Mouse (Mus musculus) erythroblast, embryonic 14.5 days (primary cell): ENCODE measurements around the gene Crk. TPM values are rescaled to one million over a fixed set of nuclear protein-coding genes. Genes with fewer than 3 reads are reported as not detected.

ENCODE experiments used
- H3K27me3 ChIP-seq: 2 replicates; pipeline ENCODE4 v1.6.1; 2012; ENCODE audit warnings: inconsistent platforms; ENCODE audit not compliant: control insufficient read depth
- H3K36me3 ChIP-seq: 2 replicates; pipeline ENCODE4 v1.6.1; 2012; ENCODE audit warnings: mild to moderate bottlenecking, inconsistent platforms; ENCODE audit not compliant: control insufficient read depth
- H3K4me1 ChIP-seq: 2 replicates; pipeline ENCODE4 v1.6.1; 2012; ENCODE audit warnings: inconsistent platforms; ENCODE audit not compliant: control insufficient read depth
- H3K4me3 ChIP-seq: replicated peaks from 2 replicates; pipeline ENCODE3; 2012; ENCODE audit warnings: moderate library complexity, mild to moderate bottlenecking, inconsistent platforms
- H3K9me3 ChIP-seq: 2 replicates; pipeline ENCODE4 v1.6.1; 2012; ENCODE audit warnings: low read length, inconsistent platforms, mixed read lengths; ENCODE audit not compliant: control insufficient read depth
- GATA1 ChIP-seq: IDR thresholded peaks from 2 replicates; pipeline ENCODE4 v1.6.1; 2012; ENCODE audit warnings: low read length, inconsistent platforms, mixed read lengths
- TAL1 ChIP-seq: IDR thresholded peaks from 3 replicates; pipeline ENCODE4 v1.6.1; 2012; ENCODE audit warnings: low read length, inconsistent platforms, mixed read lengths
- polyA plus RNA-seq: library from polyadenylated mRNA; stranded (reverse); fragments of >175 nt; gene quantifications from 2 replicates; pipeline ENCODE4 v1.2.3, GENCODE M21; 2012

Gene Crk
- polyA plus RNA-seq, 1 experiment, result 6.6 TPM

DNA sequence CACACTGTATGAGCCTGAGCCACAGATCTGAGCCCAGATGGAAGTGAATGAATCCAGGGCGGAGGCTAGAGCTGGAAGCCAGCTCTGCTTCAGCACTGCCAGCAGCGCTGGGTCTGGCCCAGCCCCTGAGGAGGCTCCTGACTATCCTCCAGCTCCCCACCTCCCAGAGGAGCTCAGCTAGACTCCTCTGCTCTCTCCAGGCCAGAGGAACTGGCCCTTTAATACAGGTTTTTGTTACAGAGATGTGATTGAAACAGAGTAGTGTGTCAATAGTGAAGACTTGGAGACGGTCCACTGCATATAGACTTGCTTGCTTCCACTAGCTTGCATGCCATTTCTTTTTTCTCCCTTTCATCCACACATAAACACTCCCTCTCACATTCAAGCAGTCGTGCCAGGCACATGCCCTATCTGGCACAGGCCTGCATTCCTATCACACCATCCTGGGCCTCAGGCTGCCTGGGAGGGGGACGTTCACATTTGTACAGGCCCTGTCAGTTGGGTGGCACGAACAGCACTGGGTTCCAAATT is 31.3 kb upstream of the Crk start:
- Histone ChIP-seq H3K4me3 (no peak overlapping the region), H3K4me1 (peaks cover 36% of the 10 kb centered on the region), H3K9me3 (no peaks in the 10 kb centered on the region), H3K36me3 (peaks cover 46% of the 10 kb centered on the region), H3K27me3 (no peaks in the 10 kb centered on the region)
- TF ChIP-seq GATA1 (no peak), TAL1 (no peak)

GRCm38 (mm10) chr11:75649155-75649561 is 29.9 kb upstream of the Crk start:
- no peak for TF ChIP-seq TAL1
- no peak for TF ChIP-seq GATA1
- Histone ChIP-seq H3K4me1 (peaks cover 49% of the 10 kb centered on the region), H3K36me3 (peaks cover 35% of the 10 kb centered on the region), H3K4me3 (no peak overlapping the region), H3K9me3 (no peaks in the 10 kb centered on the region), H3K27me3 (no peaks in the 10 kb centered on the region)

DNA sequence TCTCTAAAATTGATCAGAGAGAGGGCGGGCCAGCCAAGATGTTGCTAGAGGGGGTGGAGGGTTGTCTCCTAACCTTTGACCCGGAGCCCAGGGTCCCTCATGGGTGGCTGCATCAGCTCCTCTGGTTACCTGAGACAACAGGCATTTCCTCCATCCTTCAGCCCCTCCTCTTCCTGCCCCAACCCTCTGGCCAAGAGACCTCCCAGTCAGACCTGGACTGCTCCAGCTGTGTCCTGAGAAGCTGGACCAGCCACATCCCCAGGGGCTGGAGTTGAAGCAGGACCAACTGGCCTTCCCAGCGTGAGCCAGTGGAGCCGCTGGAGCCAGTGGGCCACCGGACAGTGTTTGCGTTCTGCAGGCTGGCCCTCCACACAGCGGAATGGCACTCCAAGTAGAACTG is 28.7 kb upstream of the Crk start, which contains the start of gene Myo1c:
Myo1c (plus strand) TSS at position 194 of the 400 bp plus-strand sequence.
- no peak for TF ChIP-seq TAL1
- TF ChIP-seq GATA1, result no peak
- H3K36me3 ChIP-seq, result peaks cover 27% of the 10 kb centered on the region
- H3K4me1 ChIP-seq, result peaks cover 61% of the 10 kb centered on the region

GRCm38 (mm10) chr11:75650958-75651425 is 28.1 kb upstream of the Crk start:
- Histone ChIP-seq H3K4me3 (peak overlapping the region; percentile 83), H3K9me3 (no peaks in the 10 kb centered on the region), H3K4me1 (peaks cover 68% of the 10 kb centered on the region), H3K36me3 (peaks cover 21% of the 10 kb centered on the region), H3K27me3 (no peaks in the 10 kb centered on the region)
- TF ChIP-seq GATA1 (no peak), TAL1 (no peak)

More for the DNA sequence above, 28.7 kb upstream of the Crk start, which contains the start of gene Myo1c:
- Histone ChIP-seq H3K9me3 (no peaks in the 10 kb centered on the region), H3K4me3 (peak within 1 kb of the TSS; percentile 83), H3K27me3 (no peaks in the 10 kb centered on the region)

DNA sequence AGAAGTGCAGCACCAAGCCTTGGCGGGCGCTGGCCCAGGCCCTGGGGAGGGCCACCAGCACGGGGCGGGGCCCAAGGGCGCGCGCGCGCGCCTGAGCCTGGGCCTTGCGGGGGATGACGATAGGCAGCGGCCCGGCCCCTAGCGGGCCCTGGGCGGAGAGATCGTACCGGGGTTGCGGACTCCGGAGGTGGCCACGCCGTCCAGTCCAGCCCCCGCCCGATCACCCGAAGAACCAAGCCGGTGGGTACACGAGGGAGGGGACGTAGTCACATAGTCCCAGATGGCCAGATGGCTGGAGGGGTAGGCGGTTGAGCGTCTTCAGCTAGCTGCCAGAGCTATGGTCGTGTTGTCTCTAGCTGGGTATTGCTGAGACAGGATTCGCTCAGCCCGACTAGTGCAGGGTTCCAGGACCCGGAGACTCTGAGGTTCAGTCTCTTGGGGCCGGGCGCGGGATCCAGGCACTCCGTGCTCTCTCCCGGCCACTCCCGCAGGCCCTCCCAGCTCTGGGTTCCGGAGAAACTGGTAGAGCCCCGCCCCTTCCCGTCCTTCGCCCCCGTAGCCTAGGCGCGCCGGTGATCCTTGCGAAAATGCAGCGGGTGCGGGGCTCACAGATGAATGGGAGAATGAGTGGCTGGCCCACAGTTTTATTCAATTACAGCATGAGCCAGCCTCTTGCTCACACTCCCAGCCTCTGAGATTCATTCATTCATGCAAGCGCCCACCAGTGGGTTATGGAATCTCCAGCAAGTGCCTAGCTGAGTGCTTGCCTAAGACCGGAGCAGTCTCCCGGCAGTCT is 27.4 kb upstream of the Crk start:
- Histone ChIP-seq H3K9me3 (no peaks in the 10 kb centered on the region), H3K36me3 (peaks cover 18% of the 10 kb centered on the region), H3K4me1 (peaks cover 74% of the 10 kb centered on the region), H3K27me3 (no peaks in the 10 kb centered on the region), H3K4me3 (peak overlapping the region; percentile 83)
- no peak for TF ChIP-seq TAL1
- TF ChIP-seq GATA1, result no peak

GRCm38 (mm10) chr11:75652222-75652941 is 26.7 kb upstream of the Crk start:
- H3K4me3 ChIP-seq, result peak overlapping the region; percentile 83
- peaks cover 15% of the 10 kb centered on the region for H3K36me3 ChIP-seq
- TF ChIP-seq GATA1 (no peak), TAL1 (no peak)
- H3K4me1 ChIP-seq, result peaks cover 82% of the 10 kb centered on the region
- H3K27me3 ChIP-seq, result no peaks in the 10 kb centered on the region
- H3K9me3 ChIP-seq, result no peaks in the 10 kb centered on the region

DNA sequence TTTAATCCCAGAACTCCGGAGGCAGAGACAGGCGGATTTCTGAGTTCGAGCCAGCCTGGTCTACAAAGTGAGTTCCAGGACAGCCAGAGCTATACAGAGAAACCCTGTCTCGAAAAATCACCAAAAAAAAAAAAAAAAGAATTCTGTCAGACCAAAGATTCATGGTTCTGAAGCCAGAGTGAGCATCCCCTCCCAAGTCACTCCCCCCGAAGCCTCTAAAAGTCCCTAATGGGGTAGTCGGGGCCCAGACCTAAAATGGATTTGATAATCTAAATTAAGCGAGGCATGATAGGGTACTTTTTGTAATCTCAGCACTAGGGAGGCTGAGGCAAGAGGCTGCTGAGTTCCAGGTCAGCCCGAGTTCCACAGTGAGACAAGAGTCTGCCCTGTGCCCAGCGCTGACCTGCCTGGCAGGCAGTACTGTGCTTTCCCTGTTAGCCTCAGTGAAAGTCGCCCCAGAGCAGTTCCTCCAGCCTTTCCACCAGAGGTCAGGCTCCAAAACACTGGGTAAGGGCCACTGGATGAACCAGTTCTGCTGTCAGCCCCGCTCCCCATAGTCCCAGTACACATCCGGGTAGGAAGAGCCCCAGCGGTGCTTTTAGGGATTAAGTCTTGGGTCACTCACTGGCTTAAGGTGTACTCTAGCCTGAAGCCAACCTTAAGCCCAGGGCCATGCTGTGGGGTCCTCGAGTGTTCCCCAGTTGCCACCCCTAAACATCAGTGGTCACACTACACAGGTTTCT is 25.9 kb upstream of the Crk start:
- Histone ChIP-seq H3K4me3 (peak overlapping the region; percentile 80), H3K4me1 (peaks cover 82% of the 10 kb centered on the region), H3K27me3 (no peaks in the 10 kb centered on the region), H3K36me3 (peaks cover 16% of the 10 kb centered on the region), H3K9me3 (no peaks in the 10 kb centered on the region)
- TF ChIP-seq TAL1 (no peak), GATA1 (no peak)

DNA sequence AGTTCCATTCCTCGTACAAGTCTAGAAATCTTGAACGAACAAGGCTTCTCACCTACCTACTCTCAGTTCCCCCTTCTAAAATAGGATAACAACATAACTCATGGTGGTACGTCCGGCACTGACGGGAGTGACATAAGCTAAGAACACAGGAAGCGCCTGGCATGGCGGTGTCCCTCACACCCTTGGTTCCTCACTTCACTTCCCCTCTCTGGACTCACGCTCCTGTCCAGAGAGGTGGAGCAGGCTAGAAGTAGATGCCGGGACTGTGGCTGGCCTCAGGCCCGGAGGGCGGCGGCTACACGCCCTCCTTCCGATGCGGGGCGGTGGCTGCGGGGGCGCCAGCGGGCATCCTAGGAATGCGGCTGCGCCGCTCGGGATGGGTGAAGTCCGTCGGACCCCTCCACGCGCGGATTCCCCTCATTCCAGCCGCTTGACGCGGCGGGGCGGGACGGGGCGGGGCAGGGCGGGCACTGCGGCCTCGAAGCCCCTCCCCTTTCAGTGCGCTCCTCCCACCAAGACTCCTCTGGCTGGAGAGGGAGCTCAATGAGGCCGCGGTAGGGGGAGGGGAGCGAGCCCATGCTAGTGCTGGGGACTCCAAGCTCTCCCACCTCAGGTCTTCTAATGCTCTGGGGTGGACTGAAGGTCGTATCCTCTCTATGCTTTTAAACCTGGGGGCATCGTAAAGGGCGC is 25.1 kb upstream of the Crk start:
- Histone ChIP-seq H3K9me3 (no peaks in the 10 kb centered on the region), H3K27me3 (no peaks in the 10 kb centered on the region), H3K4me1 (peaks cover 81% of the 10 kb centered on the region), H3K4me3 (peak overlapping the region; percentile 80), H3K36me3 (peaks cover 20% of the 10 kb centered on the region)
- TF ChIP-seq TAL1 (no peak), GATA1 (no peak)
